Mouse (Mus musculus) ovary, postnatal 36 days (tissue): ENCODE data around the gene Gm7247.
"Not testable (repeated sequence)": the region's sequence is repeated elsewhere in the genome, so short reads cannot be mapped to it uniquely, and the experiment has no call there.

ENCODE experiments used
- DNase-seq: peaks from one replicate; pipeline ENCODE4 v3.0.0; 2022; ENCODE audit warnings: low spot score, mixed read lengths

Gm7247 gene

DNA sequence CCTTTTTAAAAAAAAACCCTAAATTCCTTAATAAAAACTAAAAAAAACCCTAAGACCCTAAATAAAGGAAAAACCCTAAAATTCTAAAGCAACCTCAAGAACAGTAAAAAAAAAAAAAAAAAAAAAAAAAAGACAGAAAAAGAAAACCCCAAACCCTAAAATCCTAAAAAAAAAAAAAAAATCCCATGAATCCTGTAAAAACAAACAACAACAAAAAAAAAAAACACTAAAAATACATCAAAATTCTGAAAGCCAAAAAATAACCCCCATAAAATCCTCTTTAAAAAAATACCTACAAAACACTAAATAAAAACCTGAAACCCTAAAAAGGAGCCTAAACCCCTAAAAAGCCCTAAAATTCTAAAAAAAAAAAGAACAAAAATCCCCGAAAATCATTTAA lies 135.4 kb downstream of the Gm7247 start:
- DNase-seq = no peak

DNA sequence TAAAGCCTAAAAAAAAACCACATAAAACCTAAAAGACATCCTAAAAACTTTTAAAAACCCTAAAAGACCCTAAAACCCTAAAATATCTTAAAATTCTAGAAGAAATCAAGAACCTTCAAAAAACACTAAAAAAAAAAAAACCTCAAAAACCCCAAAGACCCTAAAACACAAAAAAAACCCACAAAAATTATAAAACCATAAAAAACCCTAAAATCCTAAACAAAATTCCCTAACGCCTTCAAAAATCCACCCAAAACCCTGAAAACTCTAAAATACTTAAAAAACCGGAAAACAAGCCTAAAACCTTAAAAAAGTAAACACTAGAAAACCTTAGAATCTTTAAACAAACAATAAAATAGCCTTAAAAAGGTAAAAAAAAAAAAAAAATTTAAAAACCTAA lies 136.4 kb downstream of the Gm7247 start:
- no peak for DNase-seq

DNA sequence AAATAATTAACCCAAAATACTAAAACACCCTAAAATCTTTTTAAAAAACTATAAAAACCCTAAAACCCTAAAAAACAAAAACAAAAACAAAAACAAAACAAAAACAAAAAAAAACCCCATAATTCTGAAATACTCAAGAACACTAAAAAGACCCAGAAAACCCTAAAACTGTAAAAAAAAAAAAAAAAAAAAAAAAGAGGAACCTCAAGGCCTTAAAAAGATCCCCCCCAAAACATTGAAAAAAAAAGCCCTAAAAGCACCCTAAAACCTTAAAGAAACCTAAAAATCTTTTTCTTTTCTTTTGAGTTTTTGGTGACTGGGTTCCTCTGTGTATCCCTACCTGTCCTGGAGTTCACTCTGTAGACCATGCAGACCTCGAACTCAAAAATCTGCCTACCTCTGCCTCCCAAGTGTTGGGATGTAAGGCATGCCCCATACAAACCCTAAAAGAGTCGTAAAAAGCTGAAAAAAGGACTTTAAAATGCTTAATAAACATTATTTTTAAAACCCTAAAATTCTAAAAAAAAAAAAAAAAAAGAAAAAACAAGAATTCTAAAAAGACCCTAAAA lies 138.2 kb downstream of the Gm7247 start:
- no peak for DNase-seq

DNA sequence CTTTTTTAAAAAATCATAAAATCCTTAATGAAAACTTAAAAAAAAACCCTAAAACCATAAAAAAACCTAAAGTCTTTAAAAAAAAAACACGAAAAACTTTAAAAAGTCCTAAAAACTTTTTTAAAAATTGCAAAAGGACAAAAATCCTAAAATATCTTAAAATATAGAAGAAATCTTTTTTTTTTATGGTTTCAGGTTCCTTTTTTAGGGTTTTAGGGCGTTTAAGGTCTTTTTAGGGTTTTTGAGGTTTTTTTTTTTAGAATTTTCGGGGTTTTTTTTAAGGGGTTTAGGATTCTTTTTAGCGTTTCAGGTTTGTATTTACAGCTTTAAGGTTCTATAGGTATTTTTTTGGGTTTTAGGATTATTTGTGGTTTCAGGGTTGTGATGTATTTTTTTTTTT lies 138.9 kb downstream of the Gm7247 start:
- DNase-seq = no peak

DNA sequence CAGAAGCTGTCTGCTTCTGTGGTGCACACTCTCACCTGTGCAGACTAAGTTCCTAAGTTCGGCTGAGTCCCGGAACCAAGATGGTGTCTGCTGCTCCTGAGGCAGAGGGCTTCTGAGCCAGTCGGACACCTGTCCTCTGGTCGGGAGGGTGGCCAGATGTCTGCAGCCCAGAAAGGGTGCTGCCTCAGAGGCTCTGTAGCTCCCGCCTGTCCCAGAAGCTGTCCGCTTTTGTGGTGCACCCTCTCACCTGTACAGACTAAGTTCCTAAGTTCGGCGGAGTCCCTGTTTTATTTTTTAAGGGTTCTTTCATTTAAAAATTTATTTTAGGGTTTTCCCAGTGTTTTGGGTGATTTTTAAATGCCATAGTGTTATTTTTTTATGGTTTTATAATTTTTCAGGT lies 145.9 kb downstream of the Gm7247 start:
- no peak for DNase-seq

DNA sequence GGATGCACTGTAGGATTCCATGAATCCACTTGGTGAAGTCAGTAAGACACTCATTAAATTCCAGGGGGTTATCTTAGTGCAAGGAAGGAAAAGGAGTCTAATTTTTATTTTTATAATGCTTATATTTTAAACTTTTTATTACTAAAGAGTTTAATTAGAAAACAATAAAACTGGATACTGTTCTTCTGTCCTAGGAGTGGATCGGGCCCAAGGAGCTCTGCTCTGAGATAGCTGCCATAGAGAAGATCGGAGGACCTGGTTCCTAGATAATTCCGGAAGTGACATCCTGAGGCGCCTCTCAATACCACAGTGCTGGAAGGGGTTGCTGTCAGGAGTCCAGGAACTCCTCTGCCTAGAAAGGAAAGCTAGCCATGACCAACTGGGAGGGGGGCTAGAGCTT lies 190.9 kb downstream of the Gm7247 start, which contains the start of gene Gm5622:
Gene Gm5622 (plus strand): TSS at position 301 of the 400 bp plus-strand sequence.
- no peak for DNase-seq

DNA sequence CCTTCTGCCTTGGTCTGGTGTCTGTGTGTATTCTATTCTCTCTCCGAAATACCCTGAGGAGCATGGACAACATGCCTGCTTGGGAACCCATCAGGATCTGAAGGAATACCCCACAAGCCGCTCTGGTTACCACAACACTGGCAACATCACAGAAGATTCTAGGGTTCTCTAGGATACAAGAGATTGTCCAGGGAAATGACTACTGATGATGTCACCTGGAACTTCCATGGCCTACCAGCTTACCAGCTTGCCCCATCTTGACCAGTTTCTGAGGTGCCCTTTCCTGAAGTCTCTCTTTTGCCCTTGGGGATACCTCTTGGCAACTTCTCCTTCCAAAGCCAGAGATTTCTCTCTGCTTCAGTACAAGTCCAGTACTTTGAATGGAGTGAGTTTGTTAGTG lies 212.4 kb downstream of the Gm7247 start, which contains the start of gene Gm17175:
Gene Gm17175 (minus strand): TSS at position 101 of the 400 bp plus-strand sequence.
- not testable (repeated sequence) for DNase-seq

DNA sequence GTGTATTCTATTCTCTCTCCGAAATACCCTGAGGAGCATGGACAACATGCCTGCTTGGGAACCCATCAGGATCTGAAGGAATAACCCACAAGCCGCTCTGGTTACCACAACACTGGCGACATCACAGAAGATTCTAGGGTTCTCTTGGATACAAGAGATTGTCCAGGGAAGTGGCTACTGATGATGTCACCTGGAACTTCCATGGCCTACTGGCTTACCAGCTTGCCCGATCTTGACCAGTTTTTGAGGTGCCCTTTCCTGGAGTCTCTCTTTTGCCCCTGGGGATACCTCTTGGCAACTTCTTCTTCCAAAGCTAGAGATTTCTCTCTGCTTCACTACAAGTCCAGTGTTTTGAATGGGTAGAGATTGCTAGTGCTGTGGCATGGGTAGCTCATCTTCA lies 230.5 kb downstream of the Gm7247 start, which contains the start of gene Gm17174:
Gene Gm17174 (minus strand): TSS at position 101 of the 400 bp plus-strand sequence.
- not testable (repeated sequence) for DNase-seq

DNA sequence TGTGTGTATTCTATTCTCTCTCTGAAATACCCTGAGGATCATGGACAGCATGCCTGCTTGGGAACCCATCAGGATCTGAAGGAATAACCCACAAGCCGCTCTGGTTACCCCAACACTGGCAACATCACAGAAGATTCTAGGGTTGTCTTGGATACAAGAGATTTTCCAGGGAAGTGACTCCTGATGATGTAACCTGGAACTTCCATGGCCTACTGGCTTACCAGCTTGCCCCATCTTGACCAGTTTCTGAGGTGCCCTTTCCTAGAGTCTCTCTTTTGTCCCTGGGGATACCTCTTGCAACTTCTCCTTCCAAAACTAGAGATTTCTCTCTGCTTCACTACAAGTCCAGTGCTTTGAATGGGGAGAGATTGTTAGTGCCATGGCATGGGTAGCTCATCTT lies 249.7 kb downstream of the Gm7247 start, which contains the start of gene Gm17078:
Gene Gm17078 (minus strand): TSS at position 101 of the 400 bp plus-strand sequence.
- DNase-seq = no peak
